Mouse (Mus musculus) cerebellum, adult 2 months (tissue): Measurements from ENCODE around the gene Nccrp1.

Experiments used
- CTCF ChIP-seq: fragments of 200-500 bp; IDR thresholded peaks from 2 replicates; pipeline ENCODE4 v1.5.1; 2011; ENCODE audit warnings: low read depth, mild to moderate bottlenecking, control low read depth, low read length, moderate library complexity, borderline replicate concordance; ENCODE audit not compliant: insufficient read depth
- POLR2A ChIP-seq: fragments of 200-500 bp; IDR thresholded peaks from 2 replicates; pipeline ENCODE4 v1.6.1; 2011; ENCODE audit warnings: low read length, control low read depth, borderline replicate concordance; ENCODE audit not compliant: insufficient read depth

DNA sequence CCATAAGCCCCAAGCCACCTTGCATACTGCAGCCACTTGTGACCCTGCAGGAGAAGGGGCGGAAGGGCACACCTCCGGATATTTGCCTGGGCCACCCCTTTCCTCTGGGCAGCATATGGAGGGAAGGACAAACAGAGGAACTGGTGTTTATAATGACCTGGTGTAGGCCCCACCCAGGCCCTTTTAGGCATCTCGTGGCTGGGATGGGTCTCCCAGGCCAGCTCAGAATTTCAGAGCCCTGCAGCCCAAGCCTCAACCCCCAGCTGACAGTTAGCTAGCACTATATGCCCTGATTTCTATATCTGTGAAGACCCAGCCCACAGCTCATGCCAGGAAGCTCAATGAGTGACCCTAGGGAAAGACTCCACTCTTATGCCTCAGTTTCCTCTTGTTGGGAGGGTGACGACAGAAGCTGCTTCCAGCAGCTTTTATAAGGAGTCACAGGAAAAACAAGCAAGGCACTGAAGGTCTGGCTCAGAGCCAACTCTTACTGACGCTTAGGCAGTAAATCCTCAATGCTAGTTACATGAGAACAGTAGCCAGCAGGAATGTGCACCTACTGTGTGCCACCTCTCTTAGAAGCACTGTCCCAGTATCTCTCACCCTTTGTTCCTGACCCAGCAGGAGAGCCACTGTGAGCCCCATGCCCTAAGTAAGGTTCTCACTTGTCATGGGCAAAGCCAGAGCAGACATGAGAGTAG is 24.1 kb upstream of the Nccrp1 start:
- TF ChIP-seq CTCF (no peak), POLR2A (no peak)
